Mouse (Mus musculus) monocyte, adult 59 days (primary cell): ENCODE data around the gene Lipo4. TPM values are rescaled to one million over a fixed set of nuclear protein-coding genes. Genes with fewer than 3 reads are reported as not detected.

Source experiments
- total RNA-seq, 2 experiments: library from RNA; stranded (reverse); gene quantifications; one replicate each; pipeline ENCODE4 v1.2.4; 2023

Gene Lipo4
- under 1 TPM in 1 of 2 experiments, not detected in 1; 0.26 TPM for total RNA-seq

GRCm38 (mm10) chr19:33517680-33518079, at the start of gene Lipo4:
TSS of gene Lipo4 (minus strand) at chr19:33517780.

Other genes with a start within 250 kb of the Lipo4 start
- 1 to 10 TPM; 2.7 to 3.1 TPM for gene Rnls, start 125.5 kb downstream of the Lipo4 start, total RNA-seq
- not detected for gene Gm8978, start 107.5 kb upstream of the Lipo4 start, total RNA-seq
- under 1 TPM in 1 of 2 experiments, not detected in 1; 0.31 TPM for gene Lipo2, start 233.6 kb upstream of the Lipo4 start, total RNA-seq
- 1 to 10 TPM; 6.0 to 9.9 TPM for gene Lipo3, start 244.2 kb upstream of the Lipo4 start, total RNA-seq